Mouse (Mus musculus): Measurements from ENCODE around the gene 1810009A15Rik.
"Not testable (repeated sequence)": the region's sequence is repeated elsewhere in the genome, so short reads cannot be mapped to it uniquely, and the experiment has no call there.

1810009A15Rik gene

GRCm38 (mm10) chr19:8888511-8889385 is at the start of gene 1810009A15Rik, which contains the start of gene Gm49416:
Gene 1810009A15Rik (plus strand): TSS chr19:8888853.
Gene Gm49416 (plus strand): TSS chr19:8888926.
- DNase-seq (ENCODE audit: low spot score): peak; percentile 89

- DNase-seq (ENCODE audit: low spot score): no peak
Observed at GRCm38 (mm10) chr19:8839103-8839907, 49.3 kb upstream of the 1810009A15Rik start, which contains the start of gene Gng3. Gene Gng3 (minus strand): TSS chr19:8839194.

GRCm38 (mm10) chr19:8839908-8840791 is 48.5 kb upstream of the 1810009A15Rik start:
- no peak for DNase-seq (ENCODE audit: low spot score)

- no peak for DNase-seq (ENCODE audit: low spot score)
Observed at GRCm38 (mm10) chr19:8841012-8841411, 47.6 kb upstream of the 1810009A15Rik start.

GRCm38 (mm10) chr19:8842961-8843360 is 45.7 kb upstream of the 1810009A15Rik start:
- DNase-seq (ENCODE audit: low spot score): no peak

GRCm38 (mm10) chr19:8844371-8845129 is 44.1 kb upstream of the 1810009A15Rik start:
- DNase-seq (ENCODE audit: low spot score): peak; percentile 80

- no peak for DNase-seq (ENCODE audit: low spot score)
Observed at GRCm38 (mm10) chr19:8848356-8848755, 40.3 kb upstream of the 1810009A15Rik start.

- peak; percentile 39 for DNase-seq (ENCODE audit: low spot score)
Observed at GRCm38 (mm10) chr19:8850402-8850901, 38.2 kb upstream of the 1810009A15Rik start, which contains the start of gene Lrrn4cl. Gene Lrrn4cl (plus strand): TSS chr19:8850768.

- DNase-seq (ENCODE audit: low spot score): no peak
Observed at GRCm38 (mm10) chr19:8851639-8852038, 37.0 kb upstream of the 1810009A15Rik start.

GRCm38 (mm10) chr19:8852236-8852928 is 36.3 kb upstream of the 1810009A15Rik start:
- DNase-seq (ENCODE audit: low spot score): no peak

GRCm38 (mm10) chr19:8853117-8853516 is 35.5 kb upstream of the 1810009A15Rik start:
- no peak for DNase-seq (ENCODE audit: low spot score)

GRCm38 (mm10) chr19:8857689-8858088 is 31.0 kb upstream of the 1810009A15Rik start:
- no peak for DNase-seq (ENCODE audit: low spot score)

GRCm38 (mm10) chr19:8859018-8859417 is 29.6 kb upstream of the 1810009A15Rik start:
- no peak for DNase-seq (ENCODE audit: low spot score)

GRCm38 (mm10) chr19:8864265-8864664 is 24.4 kb upstream of the 1810009A15Rik start:
- DNase-seq (ENCODE audit: low spot score): no peak

GRCm38 (mm10) chr19:8870381-8870780 is 18.3 kb upstream of the 1810009A15Rik start:
- DNase-seq (ENCODE audit: low spot score): not testable (repeated sequence)

GRCm38 (mm10) chr19:8870838-8871237 is 17.8 kb upstream of the 1810009A15Rik start:
- DNase-seq (ENCODE audit: low spot score): no peak

- peak; percentile 93 for DNase-seq (ENCODE audit: low spot score)
Observed at GRCm38 (mm10) chr19:8871267-8872186, 17.1 kb upstream of the 1810009A15Rik start, which contains the start of gene Ubxn1. Gene Ubxn1 (plus strand): TSS chr19:8871496.

- DNase-seq (ENCODE audit: low spot score): no peak
Observed at GRCm38 (mm10) chr19:8872266-8872840, 16.3 kb upstream of the 1810009A15Rik start.

Measured in ovary, postnatal 14 days (tissue).